Mouse (Mus musculus) megakaryocyte, embryonic 14.5 days (primary cell): ENCODE measurements around the gene G6pc3.

ENCODE experiments used
- FLI1 ChIP-seq: IDR thresholded peaks from 2 replicates; pipeline ENCODE4 v1.6.1; 2012; ENCODE audit warnings: low read length, inconsistent platforms, mixed read lengths
- GATA1 ChIP-seq: IDR thresholded peaks from 3 replicates; pipeline ENCODE4 v1.6.1; 2012; ENCODE audit warnings: mixed read lengths, low read length, inconsistent platforms, borderline replicate concordance

DNA sequence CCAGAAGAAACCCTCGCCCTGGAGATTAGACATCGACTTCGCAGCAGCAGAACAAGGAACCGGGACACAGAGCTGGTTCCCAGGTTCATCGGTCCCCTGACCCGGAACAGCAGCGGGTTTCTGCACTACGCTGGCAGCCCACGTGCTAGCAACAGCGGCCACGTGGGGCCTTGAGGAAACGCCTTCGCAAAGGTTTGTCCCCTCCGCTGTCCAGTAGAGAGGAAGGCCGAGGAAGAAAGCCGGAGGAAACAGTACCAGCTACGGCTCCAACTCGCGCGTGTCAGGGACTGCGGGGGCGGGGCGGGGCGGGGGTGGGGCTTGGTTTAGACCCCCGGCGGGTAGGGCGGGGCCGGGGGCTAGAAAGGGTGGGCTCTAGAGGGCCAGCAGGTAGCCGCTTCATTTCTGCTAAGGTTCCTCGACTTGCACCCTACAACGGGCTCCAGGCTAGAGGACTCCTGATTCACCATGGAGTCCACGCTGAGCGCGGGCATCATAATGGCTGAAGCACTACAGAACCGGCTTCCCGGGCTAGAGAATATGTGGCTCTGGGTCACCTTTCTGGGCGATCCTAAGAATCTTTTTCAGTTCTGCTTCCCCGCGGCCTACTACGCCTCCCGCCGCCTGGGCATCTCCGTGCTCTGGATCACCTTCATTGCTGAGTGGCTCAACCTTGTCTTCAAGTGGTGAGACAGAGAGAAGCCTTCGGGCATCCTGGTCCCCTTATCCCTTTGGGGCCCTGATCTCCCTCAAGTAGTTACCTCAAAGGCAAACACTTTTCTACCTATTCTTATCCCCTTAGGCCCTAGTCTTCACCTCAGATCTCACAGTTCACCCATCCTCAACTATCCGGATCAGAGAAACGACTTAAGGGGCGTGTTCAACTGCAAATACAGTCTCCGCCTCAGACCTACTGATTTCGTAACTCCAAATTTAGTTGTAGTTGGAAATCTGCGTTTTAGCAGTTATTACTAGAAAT, at the start of gene G6pc3:
- TF ChIP-seq GATA1: no peak
- no peak for TF ChIP-seq FLI1
